Mouse (Mus musculus) megakaryocyte, adult 5-6 weeks (primary cell): ENCODE measurements around the gene Tex10. TPM values are rescaled to one million over a fixed set of nuclear protein-coding genes. Genes with fewer than 3 reads are reported as not detected.

Experiments
- ATAC-seq: 2 replicates; pipeline ENCODE4 v1.8.0; 2016; ENCODE audit warnings: mild to moderate bottlenecking, inconsistent platforms; ENCODE audit not compliant: poor library complexity, severe bottlenecking
- total RNA-seq, 2 experiments: library from RNA; stranded (forward) in 1 of 2; stranded (reverse) in 1 of 2; fragments of 153-499, 151-499 nt in 1 of 2; fragments of 221-1000, 200-1000 nt in 1 of 2; gene quantifications; 2 replicates each; pipeline versions ENCODE4 v1.2.3 to v1.2.4; 2015 to 2017

Tex10 gene
- total RNA-seq (2015) (40.7 and 51.8 TPM in 2 replicates), total RNA-seq (2017) (37.1 and 37.2 TPM in 2 replicates)

DNA sequence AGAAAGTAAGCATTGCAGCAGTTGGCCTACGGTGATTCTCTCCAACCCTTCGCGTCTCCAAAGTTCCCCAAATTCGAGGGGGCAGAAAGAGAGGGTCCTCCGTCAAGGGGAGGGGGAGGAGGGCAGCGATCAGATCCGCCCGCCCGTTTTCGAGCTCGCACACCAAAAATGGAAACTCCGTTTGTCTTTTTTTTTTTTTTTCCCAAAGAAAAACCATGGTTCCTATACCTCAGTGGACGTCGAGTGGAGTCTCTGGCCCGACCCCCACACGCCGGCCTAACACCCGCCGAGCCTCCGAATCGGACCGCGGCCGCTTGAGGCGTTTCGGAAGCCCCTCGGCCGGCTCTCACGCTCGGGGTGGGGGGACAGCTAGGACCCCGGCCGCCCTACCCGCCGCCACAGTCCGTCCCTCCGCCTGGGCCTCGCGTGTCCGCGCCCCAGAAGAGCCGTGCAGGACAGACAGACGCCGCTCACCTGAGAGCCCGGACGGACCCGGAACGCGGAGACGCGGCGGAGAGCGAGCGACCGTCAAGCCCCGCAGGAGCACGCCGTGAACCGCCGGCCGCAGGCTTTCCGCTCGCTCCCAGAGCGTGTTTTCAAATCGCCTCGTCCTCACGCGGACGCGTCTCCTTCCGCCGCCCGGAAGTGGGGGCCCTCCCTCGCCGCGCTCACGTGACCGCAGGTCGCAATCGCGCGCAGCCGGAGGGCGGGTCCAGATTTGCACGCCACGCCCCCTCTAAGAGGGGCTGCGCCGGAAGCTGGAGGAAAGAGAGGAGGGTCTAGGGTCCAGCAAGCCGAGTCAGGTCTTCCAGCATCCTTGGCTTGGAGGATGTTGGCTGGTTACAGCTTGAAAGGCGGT lies at the start of gene Tex10:
Tex10 (minus strand) TSS at position 668 of the 859 bp plus-strand sequence.
- peak; percentile 97 for ATAC-seq

DNA sequence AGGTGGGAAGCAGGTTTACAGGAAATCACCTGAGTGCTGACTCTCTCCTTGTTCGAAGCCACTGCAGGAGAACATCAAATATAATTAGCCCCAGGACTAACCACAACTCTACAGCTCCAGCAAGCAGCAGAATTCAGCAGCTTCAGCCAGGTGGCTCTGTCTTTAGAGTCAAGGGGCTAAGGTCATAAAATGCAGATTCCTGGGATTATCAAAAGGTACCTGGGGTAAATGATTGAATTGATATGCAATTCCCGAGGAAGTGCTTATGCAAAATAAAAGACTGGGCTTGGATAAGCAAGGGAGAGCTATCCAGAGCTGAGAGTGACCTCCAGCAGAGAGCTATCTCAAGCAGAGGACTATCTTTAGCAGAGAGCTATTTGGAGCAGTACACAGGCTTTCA lies 37.6 kb upstream of the Tex10 start:
- no peak for ATAC-seq

DNA sequence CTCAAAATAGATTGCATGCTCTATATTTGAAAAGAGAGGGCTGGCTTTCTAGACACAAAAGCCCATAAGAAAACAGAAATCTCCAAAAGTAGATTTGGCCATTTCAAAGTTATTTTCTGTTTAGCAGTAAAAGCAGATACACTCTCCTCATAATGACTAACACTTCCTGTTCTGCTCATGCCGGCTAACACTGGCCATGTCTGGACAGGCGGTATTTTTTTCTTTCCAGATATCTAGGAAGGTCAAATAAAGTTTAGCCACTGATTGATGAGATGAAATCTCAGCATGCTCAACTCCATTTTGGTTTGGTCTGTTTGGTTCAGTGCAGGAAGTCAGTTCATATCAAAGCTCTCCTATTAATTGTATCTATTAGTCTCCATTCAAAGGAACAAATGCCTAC lies 19.3 kb upstream of the Tex10 start:
- no peak for ATAC-seq

DNA sequence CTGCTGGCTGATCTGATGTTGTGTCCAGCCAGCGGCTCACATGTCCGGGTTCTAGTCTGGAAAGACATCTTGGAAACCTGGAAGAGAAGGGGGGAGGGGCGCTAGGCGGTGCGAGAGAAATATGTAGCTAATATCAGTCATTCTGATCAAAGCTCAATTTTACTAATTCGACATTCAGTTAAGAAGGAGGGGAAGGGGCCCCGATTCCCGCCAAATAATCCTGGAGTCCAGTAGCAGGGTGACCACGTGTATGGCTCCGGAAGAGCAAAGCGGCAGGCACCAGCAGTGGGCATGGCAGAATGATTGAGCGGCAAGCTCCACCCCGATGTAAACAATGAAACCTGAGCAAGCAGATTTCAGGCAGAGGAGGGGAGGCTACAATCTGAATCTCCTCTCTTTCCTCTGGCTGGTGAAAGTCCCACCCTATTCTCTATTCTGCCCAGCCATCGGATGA lies 18.1 kb upstream of the Tex10 start:
- ATAC-seq = no peak

DNA sequence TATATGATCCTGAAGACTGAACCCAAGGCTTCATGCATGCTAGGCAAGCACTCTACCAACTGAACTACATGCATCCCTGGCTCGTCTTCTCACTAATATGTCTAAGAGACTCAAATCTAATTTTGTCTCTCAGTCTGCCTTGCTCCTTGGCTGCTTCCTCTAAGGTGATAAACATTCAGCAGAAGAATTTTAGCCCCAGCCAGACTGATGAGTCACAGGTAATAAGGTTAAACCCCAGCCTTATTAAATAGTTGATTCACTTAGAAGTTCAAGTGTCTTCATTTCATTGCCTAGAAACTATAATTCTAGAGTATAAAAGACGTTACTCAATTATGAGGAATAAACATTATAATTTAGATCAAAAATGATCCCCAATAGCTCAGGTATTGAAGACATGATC lies 15.7 kb upstream of the Tex10 start:
- no peak for ATAC-seq

DNA sequence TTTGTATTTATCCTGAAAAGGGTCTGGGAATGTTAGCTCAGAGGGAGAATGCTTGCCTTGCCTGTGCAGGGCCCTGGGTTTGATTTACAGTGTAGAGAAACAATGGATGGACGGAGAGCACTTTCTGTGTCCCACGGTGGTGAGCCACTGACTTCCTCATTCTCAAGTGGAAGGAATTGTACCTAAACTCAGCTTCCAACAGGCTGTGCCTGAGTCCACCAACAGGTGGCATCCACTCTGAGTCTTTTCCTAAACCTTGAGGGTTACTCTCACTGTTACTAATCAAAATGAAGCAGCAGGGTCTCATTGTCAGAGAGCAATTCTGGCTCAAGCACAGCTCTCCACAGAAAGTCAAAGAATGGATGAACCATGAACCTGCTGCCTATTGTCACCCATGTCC lies 8.0 kb upstream of the Tex10 start:
- peak; percentile 93 for ATAC-seq

DNA sequence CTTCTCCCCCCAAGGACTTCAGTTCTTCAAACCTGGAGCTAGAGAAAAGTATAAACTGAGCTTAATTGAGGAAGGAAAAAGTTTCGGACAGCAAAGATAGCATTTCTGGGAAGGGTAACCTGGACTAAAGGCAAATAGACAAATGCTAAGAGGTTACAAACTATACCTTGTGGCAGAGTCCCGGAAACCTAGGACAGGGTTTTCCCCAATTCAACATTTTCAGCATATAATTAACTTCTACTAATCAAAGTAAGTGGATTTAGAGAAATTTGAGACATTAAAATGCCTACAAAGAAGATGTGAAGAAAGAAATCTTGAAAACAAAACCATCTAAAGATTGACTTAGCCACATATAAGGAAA lies 372 bp upstream of the Tex10 start:
- no peak for ATAC-seq

DNA sequence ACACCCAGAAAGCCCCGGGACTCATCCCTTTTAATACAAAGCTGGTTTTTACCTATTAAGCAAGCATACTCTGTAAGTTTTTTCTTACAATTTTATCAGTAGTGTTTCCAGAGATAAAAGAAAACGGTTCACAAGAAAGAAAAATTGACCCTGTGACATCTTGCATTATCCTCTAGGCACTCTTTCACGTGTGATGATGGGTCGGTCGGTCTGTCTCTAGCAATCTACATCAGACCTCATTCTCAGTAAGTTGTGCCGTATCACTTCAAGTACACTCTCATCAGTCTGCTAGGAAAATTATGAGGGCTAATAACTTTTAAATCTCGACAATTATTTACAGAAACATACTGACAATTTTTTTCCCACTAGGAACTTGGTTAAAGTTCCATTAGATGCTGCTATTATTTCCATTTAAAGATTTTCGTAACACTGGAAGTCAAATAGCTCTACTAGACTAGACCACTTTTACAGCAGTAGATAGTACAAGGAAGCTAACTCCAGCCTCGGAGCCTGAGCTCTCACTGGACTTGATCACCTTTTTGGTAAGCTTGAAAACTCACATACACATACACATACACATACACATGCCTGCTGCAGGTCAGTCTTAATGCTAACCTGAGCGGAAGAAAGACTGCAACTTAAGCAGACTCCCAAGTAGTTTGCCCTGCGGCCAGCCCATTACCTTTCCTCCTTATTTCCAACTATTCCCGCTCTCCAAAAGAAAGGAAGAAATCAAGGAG lies 1.0 kb downstream of the Tex10 start:
- peak; percentile 16; the same call in 1 of the 2 replicates for ATAC-seq

DNA sequence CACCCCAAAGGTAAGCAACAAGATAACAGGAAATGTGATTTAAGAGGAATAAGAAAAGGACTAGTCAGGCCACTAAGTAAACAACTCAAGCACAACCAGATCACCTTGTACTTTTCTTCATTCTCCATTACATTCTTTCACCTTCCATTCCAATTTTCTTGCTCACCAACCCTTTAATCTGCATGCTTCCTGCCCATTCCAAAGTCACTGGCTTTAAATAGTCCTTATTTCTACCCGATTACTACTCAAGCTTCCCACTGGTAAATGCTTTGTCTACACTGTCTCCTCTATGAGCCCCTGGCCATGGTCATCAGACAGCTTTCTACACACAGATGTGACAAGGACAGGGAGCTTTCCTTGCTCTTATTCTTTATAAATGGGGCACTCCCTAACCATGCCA lies 2.3 kb downstream of the Tex10 start:
- no peak for ATAC-seq

DNA sequence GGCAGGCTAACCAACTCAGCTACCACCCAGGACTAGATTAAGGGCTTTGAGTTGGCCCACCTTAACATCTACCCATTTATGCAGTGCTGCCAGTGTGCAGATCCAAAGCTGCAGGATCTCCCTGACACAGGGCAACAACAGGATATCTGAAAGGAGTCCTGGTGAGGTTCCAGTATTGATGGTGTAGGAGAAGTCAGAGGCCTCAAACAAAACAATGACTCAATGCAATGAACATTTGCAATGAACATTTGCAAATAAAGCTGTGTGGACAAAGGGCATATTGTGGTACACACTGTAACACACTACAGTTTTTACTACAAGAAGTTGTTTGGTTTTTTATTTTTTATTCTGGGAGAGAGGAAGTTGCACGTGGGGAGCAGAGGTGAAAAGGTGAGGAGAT lies 12.2 kb downstream of the Tex10 start:
- no peak for ATAC-seq

DNA sequence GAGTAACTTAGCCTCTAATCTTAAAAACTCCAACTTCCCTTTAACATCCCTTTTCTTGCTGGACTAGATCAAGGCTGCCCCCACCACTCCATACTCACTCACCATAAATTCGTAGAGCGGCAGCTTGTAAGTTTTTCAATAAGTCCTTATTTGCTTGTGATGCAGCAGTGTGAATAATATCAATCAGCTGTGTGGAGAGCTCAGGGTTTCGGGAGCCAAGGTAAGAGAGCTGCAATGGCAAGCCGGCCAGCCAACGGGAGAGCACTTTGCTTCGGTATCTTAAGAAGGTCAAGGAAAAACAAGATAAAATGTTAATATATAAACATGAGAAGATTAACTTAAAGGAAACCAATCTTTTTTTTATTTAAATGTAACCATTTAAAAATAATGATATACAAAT lies 14.8 kb downstream of the Tex10 start:
- no peak for ATAC-seq

DNA sequence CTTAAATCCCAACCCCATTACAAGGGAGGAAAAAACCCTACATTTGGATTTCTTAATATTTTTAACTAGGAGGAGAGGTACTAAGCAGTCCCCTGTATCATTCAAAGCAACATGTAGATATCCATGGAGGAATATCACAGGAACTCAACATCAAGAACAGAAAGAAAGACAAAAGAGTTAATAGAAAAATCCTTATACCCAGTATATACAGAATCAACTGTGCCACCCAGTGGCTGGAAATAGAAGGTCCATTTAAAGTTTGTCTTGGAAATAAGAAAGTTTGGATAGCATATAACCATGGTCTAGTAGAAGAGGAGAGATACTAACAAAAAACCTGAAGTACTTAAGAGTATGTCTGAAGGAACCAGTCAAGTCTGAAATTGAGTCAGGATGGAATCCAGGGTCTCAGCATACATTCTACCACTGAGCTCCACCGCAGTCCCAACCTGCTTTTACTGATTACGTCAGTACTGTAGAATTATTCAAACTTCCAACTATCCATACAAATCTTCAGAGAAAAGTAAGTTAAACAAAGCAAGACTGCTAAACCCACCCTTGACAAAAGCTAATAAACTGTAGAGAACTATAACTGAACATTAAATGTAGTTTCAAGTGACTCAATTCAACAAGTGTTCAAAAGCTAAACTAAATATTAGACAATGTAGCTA lies 19.0 kb downstream of the Tex10 start:
- ATAC-seq = no peak

DNA sequence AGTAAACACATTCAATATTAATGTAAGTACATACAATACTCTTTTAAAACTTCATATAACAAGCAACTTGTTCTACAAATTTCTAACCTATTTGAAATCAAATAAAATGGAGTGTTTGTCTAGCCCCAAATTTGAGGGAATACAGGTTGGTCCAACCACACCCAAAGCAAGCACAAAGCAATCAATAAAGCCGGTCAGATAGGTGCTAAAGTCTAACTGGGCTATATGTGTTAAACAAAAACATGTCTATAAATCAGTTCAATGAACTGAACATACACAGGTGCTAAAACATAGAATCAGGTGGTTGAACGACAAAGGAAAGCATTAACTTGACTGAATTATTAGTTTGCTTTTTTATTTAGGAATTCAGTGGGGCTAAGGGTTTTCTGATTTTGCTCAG lies 45.2 kb downstream of the Tex10 start:
- no peak for ATAC-seq

DNA sequence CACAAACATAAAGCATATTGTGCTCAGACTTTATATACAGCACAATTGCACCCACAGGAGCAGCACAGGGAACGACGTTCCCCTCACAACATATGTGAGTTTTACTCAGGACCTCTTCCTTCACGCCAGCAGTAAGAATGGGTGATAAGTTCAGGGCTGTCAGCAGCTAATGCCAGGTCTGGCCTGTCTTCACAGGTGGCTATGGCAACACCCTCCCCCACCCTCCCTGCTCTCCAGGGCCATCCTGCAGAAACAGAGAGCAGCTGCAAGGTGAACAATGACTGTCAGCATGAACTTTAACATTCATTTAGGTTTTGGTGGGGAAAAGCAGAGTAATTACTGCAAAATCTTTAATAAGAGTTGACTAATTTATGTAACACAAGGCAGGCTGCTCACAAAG lies 45.8 kb downstream of the Tex10 start:
- no peak for ATAC-seq

DNA sequence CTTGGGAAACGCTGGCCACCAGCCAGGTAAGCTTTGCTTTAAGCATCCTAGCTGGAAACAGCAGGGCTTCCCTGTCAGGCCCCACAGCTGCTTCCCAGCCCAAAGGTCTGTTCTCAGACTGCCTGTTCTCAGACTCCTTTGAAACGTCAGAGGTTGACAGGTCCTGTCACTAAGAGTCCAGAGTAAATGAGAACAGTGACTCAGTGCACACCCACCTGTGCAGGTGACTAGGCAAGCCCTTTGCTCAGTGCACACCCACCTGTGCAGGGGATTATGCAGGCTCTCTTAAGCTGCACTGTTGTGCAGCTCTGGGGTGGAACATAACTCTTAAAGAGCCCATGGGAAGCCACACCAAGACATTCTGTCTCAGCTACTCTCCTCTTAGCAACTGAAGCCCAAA lies 49.5 kb downstream of the Tex10 start:
- no peak for ATAC-seq

DNA sequence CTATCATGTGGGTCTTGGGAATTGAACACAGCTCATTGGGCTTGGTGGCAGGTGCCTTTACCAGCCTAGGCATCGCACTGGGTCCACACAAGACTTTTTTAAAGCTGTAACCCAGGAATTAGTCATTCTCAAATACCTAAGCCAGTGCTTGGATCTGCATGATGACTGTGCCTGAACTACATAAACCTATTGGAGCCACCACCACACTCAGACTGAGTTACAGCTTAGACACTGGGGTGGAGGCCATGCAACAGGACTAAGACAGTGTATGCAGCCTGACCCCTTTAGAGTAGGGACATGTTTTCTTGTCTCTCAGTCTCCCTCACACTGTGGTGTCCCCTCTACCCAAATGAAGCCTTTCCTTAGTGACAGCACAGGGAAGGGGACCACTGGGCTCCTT lies 50.6 kb downstream of the Tex10 start:
- no peak for ATAC-seq

DNA sequence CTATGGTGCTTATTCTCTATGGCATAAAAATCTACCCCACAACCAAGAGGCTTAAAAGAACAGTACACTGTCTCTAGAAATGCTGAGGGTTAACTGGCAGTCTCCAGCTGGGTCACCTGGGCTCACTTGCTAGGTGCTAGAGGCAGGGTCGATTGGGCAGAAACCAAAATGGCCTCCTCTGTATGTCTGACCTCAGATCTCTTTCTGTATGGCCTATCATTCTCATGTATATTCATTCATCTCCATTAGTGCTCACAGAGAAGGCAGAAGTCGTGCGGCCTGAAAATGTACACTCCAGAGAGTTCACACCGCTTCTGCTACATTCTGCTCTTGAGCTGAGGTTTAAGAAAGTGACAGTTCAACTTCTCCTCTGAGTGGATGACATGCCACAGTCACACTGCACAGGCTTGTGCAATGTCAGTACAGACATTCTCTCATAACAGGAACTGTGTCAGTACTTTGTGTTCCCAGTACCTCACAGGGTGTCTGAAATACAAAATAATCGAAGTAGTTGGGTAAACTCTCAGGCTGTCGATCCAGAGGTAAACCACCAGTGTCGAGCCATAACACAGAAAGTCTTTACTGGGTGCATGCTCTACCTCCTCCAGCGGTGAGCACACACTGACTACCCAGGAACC lies 54.3 kb downstream of the Tex10 start:
- ATAC-seq = peak; percentile 88

DNA sequence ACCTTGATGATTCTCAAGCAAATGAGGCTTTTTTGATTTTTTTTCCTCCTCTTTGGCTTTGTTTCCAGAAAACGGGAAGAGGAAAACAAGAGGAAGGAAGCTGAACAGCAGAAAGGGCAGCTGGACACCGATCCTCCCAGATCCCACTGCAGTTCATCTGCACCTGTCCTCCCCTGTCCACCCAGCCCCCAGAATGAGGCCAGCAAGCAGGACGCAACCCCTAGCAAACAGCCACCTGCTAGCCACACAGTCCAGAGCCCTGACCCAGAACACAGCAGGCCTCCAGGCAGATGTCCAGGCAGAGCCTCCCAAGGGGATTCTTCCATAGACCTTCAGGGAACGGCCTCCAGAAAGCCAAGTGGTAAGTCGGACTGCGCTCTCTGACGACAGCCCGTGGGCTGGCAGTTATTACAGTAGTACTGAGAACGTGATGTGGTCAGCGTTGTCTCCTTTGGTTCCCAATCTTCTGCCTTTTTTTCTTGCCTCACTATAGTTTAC lies 57.4 kb downstream of the Tex10 start:
- ATAC-seq = no peak

DNA sequence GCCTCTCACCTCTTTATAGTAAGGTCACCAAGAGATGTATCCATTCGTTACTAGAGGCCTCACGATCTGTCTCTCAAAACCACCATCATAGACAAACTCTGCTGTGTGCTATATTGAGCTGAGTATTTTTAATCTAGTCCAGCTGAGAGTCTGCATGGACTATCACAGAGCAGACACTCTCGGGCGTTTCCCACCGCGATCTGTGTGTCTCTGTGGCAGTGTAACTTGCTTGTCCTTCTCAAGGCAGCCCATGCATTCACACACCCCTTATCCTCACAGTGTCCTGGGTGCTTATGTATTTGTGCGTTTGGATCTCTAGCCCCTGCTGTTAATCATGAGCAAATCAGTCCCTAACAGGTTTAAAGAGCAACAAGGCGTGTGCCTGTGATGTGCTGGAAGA lies 59.8 kb downstream of the Tex10 start:
- no peak for ATAC-seq

DNA sequence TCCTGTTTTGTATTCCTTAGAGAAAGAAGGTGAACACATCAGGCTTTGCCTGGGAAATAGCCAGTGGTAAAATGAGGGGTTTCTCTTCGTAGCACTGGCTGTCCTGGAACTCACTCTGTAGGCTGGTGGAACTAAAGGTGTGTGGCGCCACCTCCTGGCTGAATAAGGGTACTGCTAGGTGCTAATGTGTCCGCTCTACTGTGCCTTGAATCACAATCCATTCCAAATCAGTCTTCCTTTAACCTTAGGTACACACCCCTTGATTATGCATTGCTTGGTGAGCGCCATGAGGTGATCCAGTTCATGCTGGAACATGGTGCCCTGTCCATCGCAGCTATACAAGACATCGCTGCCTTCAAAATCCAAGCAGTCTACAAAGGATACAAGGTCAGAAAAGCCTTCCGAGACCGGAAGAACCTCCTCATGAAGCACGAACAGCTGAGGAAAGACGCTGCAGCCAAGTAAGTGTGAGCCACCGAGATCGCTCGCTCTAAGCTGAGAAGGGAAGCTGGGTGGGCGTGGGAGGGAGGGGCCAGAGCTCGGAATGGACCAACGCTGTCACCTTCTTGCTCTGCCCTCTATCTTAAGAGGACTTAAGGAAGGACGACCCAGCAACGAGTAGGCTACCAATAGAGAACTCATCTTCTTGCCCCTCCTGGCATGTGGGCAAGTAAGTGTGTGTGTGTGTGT lies 65.8 kb downstream of the Tex10 start:
- peak; percentile 82 for ATAC-seq
